Mouse (Mus musculus) kidney, adult 9 months (tissue): ENCODE results near the gene Pkd1l2.
A peak's percentile ranks its signal among the peaks of the same experiment; 100 is the strongest.

Source experiments
- DNase-seq: peaks from one replicate; pipeline ENCODE4 v3.0.0; 2022

Gene Pkd1l2

DNA sequence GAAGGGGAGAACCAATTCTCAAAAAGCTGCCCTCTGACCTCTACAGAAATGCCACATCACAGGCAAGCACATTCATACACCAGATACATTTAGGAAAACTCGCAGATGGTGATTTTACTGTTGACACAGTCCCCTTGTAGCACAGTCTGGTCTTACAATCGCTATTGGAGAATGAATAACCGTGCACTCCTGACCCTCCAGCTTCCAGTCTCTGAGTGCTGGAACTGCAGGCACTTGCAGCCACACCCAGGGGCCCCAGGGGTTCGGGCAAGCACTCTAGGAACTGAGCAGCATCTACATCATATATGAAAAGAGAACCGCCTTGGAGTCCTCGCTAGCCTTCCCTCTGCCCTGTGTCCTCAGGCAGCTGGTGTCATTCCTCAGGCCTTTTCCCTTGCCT lies 50.8 kb downstream of the Pkd1l2 start:
- DNase-seq, result no peak

GRCm38 (mm10) chr8:117028686-117029085 lies 53.6 kb downstream of the Pkd1l2 start:
- no peak for DNase-seq

DNA sequence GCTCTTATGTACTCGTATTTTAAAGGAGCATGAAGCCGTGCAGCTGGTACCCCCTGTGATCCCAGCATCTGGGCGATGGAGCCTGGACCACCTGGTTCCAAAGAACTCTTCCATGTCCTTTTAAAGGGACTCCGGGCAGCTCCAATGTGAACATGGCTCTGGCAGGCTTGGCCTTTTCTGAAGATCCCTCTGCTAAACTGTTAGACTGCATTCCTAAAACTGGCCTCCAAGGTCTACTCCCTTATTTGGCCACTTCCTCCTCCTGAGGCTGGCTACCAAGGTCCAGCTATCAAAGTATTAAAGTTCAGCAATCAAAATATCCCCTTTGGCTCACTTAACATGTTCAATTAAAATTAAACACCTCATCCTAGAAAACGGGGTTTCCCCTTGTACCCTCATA lies 54.6 kb downstream of the Pkd1l2 start:
- DNase-seq, result no peak

DNA sequence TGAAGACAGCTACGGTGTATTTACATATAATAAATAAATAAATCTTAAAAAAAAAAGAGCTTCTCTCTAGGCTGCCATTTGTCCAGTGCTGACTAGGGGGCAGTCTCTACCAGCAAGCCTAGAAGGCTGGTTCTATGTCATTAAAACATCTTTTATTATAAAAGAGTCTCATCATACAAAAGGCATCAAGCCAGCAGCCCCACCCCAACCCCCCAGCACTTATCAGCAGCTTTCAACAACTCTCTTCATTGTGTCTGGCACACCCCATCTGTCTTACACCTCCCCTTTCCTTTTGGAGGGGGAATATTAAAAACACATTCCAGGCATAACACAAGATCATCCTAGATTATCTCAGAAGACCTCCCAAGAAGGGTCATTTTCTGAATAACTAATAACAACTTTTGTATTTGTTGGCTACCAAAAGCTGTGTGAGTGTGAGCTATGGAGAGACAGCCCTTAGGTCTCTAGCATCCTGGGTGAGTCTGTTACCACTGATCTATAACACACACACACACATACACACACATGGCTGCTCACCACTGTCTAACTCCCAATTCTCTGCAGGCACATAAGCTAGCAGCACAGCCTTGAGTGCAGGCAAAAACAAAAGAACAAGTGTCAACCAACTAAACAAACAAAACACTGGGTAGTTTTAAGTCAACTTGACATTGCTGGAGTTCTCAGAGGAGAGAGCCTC lies 59.8 kb downstream of the Pkd1l2 start:
- DNase-seq, result no peak

DNA sequence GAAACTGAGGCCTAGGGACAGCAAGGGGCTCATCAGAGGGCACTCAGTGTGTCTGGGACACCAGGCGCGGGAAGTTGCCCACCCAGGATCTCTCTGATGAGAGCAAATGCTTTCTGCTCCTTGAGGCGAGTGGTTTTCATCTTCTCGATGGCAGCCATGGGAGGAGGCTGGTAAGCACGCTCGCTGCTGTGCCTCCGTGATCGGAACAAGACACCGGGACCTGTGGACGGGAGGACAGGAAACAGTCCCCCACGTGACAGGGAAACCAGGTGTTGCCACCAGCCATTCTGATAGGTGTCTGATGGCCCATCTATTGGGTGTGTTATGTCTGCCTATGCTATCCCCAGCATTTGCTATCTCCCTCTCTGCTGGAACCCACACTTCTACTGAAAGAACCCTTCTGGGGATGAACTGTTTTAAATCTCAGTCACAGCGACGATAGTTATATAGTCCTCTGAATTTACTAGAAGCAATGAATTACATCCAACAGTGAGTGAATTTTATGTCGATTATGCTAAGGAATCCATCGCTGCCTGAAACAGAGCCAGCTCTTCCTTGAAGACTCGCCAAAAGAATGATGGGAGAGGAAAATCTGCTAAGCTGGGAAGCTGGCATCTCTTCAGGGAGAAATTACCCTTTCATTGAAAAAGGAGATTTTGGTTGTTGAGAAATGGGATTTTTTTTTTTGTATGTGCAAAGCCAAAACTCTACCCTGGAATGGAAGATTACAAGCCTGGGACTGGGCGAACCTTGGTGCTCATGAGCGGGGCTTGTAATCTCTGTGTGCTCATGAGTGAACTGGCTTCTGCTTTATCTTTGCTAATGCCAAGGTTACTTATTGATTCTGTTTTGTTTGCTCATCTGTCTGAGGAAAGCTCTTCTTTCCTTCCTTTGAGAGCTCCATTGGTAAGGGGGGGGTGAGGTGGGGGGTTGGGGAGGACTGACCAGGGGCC lies 62.6 kb downstream of the Pkd1l2 start:
- no peak for DNase-seq

DNA sequence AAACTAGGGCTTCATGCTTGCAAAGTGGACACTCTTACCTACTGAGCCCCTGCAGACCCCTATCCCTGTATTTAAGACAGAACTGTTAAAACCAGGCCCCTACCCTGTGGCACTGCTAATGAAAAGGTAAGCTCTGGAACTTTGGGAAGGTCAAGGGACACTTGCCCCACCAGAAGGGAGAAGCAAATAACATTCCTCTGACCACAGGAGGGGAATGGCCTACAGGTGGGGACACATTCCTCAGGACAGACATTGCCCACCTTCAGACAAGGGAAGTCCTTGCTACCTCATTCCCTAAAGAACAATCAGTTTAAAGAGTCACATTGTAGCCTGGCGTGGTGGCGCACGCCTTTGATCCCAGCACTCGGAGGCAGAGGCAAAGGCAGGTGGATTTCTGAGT lies 64.4 kb downstream of the Pkd1l2 start:
- no peak for DNase-seq

GRCm38 (mm10) chr8:117017006-117017405 lies 65.2 kb downstream of the Pkd1l2 start:
- no peak for DNase-seq

GRCm38 (mm10) chr8:117015670-117016069 lies 66.6 kb downstream of the Pkd1l2 start:
- no peak for DNase-seq

DNA sequence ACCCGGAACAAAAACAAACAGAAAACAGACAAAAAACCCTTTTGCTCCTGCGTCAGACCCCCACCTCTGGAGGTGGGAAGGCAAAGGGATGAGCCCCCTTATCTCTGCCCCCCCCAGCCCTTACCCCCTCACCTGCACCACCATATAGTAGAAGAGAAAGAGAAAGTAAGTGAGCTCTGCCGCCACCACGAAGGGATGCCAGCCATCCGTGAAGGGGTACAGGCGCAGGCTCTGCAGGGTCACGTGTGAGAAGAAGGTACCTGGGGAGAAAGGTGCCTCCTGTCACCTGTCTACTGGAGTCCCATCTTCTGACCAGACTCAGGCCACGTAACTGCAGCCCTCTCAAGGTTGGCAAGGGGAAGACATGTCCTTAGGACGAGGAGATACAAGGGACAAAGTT lies 70.9 kb downstream of the Pkd1l2 start:
- DNase-seq, result no peak

- DNase-seq, result no peak
Measured at GRCm38 (mm10) chr8:116994016-116994716, 88.1 kb downstream of the Pkd1l2 start.

DNA sequence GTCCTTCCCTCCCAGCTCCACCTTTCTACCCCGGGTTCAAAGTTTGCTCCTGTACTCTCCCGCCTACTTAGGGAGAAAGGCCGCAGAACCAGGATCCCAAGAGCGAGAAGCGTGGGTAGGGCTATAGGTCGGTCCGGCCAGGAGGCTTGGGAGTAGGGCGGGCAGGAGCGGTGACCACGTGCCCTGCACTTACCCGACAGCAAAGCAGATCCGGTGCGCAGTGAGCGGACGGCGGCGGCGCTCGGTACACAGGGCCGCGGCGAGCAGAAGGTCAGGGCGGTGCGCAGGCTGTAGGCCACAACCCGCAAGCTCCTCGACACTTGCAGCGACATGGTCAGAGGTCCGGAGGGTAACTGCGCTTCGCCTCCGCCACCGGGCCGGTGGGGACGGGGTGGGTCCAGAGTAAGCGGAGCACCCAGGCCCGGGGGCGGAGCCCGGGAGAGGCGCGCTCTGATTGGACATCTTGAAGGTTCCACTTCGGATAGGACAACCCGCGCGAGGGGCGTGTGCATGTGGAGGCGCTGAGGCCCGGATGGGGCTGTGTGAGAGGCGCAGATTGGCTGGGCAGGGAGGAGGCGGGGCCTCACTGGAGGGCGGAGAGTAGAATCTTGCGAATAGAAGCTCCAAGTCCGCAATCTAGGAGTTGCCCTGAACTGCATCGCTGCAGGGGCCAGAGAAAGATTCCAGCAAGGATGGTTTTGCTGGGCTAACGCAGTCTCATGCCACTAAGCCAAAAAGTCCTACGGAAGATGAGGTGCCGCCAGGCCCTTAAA lies 89.0 kb downstream of the Pkd1l2 start, which contains the start of gene Gcsh:
TSS of gene Gcsh (minus strand) at position 443 of the 773 bp plus-strand sequence.
- DNase-seq, result peak; percentile 100

GRCm38 (mm10) chr8:116992176-116992971 lies 89.9 kb downstream of the Pkd1l2 start:
- peak; percentile 87 for DNase-seq

GRCm38 (mm10) chr8:116991241-116991640 lies 91.0 kb downstream of the Pkd1l2 start:
- peak; percentile 69 for DNase-seq

GRCm38 (mm10) chr8:116989842-116990241 lies 92.4 kb downstream of the Pkd1l2 start:
- no peak for DNase-seq

- DNase-seq, result peak; percentile 75
Measured at GRCm38 (mm10) chr8:116980117-116980516, 102.1 kb downstream of the Pkd1l2 start.

- DNase-seq, result peak; percentile 99
Measured at GRCm38 (mm10) chr8:116978631-116979256, 103.5 kb downstream of the Pkd1l2 start, which contains the start of gene 1700030J22Rik. 1700030J22Rik (minus strand) TSS chr8:116978959.

- no peak for DNase-seq
Measured at GRCm38 (mm10) chr8:116978052-116978451, 104.2 kb downstream of the Pkd1l2 start.

- DNase-seq, result peak; percentile 59
Measured at GRCm38 (mm10) chr8:116975606-116976005, 106.6 kb downstream of the Pkd1l2 start.

GRCm38 (mm10) chr8:116975066-116975465 lies 107.2 kb downstream of the Pkd1l2 start:
- no peak for DNase-seq

DNA sequence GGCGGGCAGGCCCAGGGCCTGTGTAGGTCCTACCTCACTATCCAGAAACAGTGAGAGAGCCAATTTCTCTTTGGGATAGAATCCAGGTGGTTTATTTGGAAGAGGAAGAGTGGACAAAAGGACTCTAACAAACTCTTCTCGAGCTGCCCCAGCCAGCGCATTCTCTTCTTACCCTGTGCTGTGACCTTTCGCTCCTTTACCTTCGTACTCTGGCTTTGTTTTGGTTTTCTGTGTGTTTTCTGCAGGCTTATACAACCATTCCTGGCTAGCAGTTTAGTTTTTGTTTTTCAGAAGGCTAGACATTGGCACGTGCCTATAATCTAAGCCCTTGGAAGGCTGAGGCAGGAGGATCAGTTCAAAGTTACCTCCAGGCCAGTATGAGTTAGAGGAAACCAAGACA lies 112.7 kb downstream of the Pkd1l2 start:
- peak; percentile 81 for DNase-seq

DNA sequence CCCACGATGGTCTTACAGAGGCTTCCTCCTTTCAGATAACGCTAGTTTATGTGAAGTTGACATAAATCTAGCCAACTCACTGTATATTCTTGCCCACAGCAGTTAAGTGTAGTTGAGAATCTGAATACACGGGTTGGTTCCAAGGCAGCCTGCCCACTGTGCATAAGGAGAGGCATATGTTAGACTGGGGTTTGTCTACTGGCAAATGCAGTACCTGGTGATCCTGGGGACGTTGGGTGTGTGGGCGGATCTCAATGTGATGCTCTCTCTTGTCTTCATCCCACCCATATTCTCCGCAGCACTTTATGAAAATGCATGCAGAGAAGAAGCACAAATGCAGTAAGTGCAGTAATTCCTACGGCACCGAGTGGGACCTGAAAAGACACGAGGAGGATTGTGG lies 127.8 kb downstream of the Pkd1l2 start:
- no peak for DNase-seq
